Mouse (Mus musculus): ENCODE results near the gene Stum. TPM values are rescaled to one million over a fixed set of nuclear protein-coding genes. Genes with fewer than 3 reads are reported as not detected.
A peak's percentile ranks its signal among the peaks of the same experiment; 100 is the strongest.

The Stum gene
- total and polyA plus RNA-seq, 3 experiments, result 0.42 to 0.61 (median 0.51) TPM

GRCm38 (mm10) chr1:180406336-180407035 lies 76.8 kb downstream of the Stum start:
- H3K4me3 ChIP-seq (replicated peaks in 1 of 3; ENCODE audit: low read depth in 2 of 3, low read length in 2 of 3, poor library complexity in 1 of 3), result no peak overlapping the region
- H3K9ac ChIP-seq (ENCODE audit: insufficient read depth, low read depth), result 0 out of 2 replicates have a peak overlapping the region, but pooled peaks have one; percentile 5
- dilution Hi-C loops (cut with MboI; ENCODE audit: extremely low pct_ligation_motif_present, extremely low pct_unique_long_range_greater_than_20kb, low sequenced_read_pairs), result no loop called here
- in situ Hi-C loops (cut with MboI; ENCODE audit: low pct_ligation_motif_present, low pct_unique_long_range_greater_than_20kb, low sequenced_read_pairs), result loop anchor here (5.0 to 25.0 kb wide), 3 partner anchors 72 to 544 kb away; partner anchors contain the start of gene Itpkb
- H3K27ac ChIP-seq (ENCODE audit: insufficient read depth, low read depth), result no peak overlapping the region
- no peaks in the 10 kb centered on the region for H3K27me3 ChIP-seq (replicated peaks)
- H3K9me3 ChIP-seq (replicated peaks; ENCODE audit: low read length), result no peaks in the 10 kb centered on the region
- H3K4me2 ChIP-seq (ENCODE audit: insufficient read depth, low read depth, poor library complexity, severe bottlenecking), result peak overlapping the region; percentile 17; the same call in 1 of the 2 replicates
- peaks cover 0 to 3% of the 10 kb centered on the region in 2 experiments for H3K36me3 ChIP-seq (replicated peaks in 1 of 2; ENCODE audit: control insufficient read depth in 1 of 2, insufficient read depth in 1 of 2, low read length in 1 of 2)
- TF ChIP-seq ZC3H11A (IDR thresholded peaks at IDR 0.05; ENCODE audit: low read depth, low read length) (no peak), ZNF384 (IDR thresholded peaks at IDR 0.05; ENCODE audit: low read depth, low read length) (peak; percentile 28; the same call in 1 of the 2 replicates)
- H3K79me2 ChIP-seq (replicated peaks; ENCODE audit: control insufficient read depth, extremely low read depth, insufficient read depth, poor library complexity, severe bottlenecking), result 0 out of 2 replicates have a peak, but pooled peaks cover 3% of the 10 kb centered on the region
- DNase-seq (ENCODE audit: extremely low read depth), result no peak
- peaks cover 60 to 94% of the 10 kb centered on the region in 2 experiments for H3K4me1 ChIP-seq (ENCODE audit: control insufficient read depth in 1 of 2, insufficient read depth in 2 of 2)

GRCm38 (mm10) chr1:180405576-180406335 lies 77.5 kb downstream of the Stum start:
- no peak overlapping the region for H3K4me3 ChIP-seq (replicated peaks in 1 of 3; ENCODE audit: low read depth in 2 of 3, low read length in 2 of 3, poor library complexity in 1 of 3)
- peaks cover 60 to 94% of the 10 kb centered on the region in 2 experiments for H3K4me1 ChIP-seq (ENCODE audit: control insufficient read depth in 1 of 2, insufficient read depth in 2 of 2)
- H3K4me2 ChIP-seq (ENCODE audit: insufficient read depth, low read depth, poor library complexity, severe bottlenecking), result no peak overlapping the region
- no peaks in the 10 kb centered on the region for H3K9me3 ChIP-seq (replicated peaks; ENCODE audit: low read length)
- H3K79me2 ChIP-seq (replicated peaks; ENCODE audit: control insufficient read depth, extremely low read depth, insufficient read depth, poor library complexity, severe bottlenecking), result peaks cover 3% of the 10 kb centered on the region; the same call in 1 of the 2 replicates
- in situ Hi-C loops (cut with MboI; ENCODE audit: low pct_ligation_motif_present, low pct_unique_long_range_greater_than_20kb, low sequenced_read_pairs) (loop anchor here (5.0 to 25.0 kb wide), 3 partner anchors 71 to 543 kb away; partner anchors contain the start of gene Itpkb), dilution Hi-C loops (cut with MboI; ENCODE audit: extremely low pct_ligation_motif_present, extremely low pct_unique_long_range_greater_than_20kb, low sequenced_read_pairs) (no loop called here)
- no peak for DNase-seq (ENCODE audit: extremely low read depth)
- H3K27me3 ChIP-seq (replicated peaks), result no peaks in the 10 kb centered on the region
- H3K9ac ChIP-seq (ENCODE audit: insufficient read depth, low read depth), result no peak overlapping the region
- TF ChIP-seq PAX5 (IDR thresholded peaks at IDR 0.05; ENCODE audit: low read length) (no peak), NELFE (IDR thresholded peaks at IDR 0.05; ENCODE audit: low read depth, low read length) (no peak), EP300 (IDR thresholded peaks at IDR 0.05; ENCODE audit: low read length) (no peak), HCFC1 (IDR thresholded peaks at IDR 0.05; ENCODE audit: low read depth, low read length) (no peak), ZMIZ1 (IDR thresholded peaks at IDR 0.05; ENCODE audit: low read depth, low read length) (no peak), KAT2A (IDR thresholded peaks at IDR 0.05; ENCODE audit: insufficient replicate concordance, low read length) (no peak), SMC3 (IDR thresholded peaks at IDR 0.05; ENCODE audit: low read depth, low read length) (no peak), JUND (conservative IDR thresholded peaks at IDR 0.05; ENCODE audit: low read depth, low read length) (no peak), JUN (IDR thresholded peaks at IDR 0.05; ENCODE audit: insufficient read depth, low read depth, low read length) (no peak), MEF2A (IDR thresholded peaks at IDR 0.05; ENCODE audit: borderline replicate concordance, low read depth, low read length) (no peak), GABPA (IDR thresholded peaks at IDR 0.05; ENCODE audit: insufficient replicate concordance, low read depth, low read length) (no peak), ZNF384 (IDR thresholded peaks at IDR 0.05; ENCODE audit: low read depth, low read length) (no peak), RAD21 (IDR thresholded peaks at IDR 0.05; ENCODE audit: low read depth, low read length) (no peak), UBTF (IDR thresholded peaks at IDR 0.05; ENCODE audit: low read depth, low read length) (no peak), MAX (IDR thresholded peaks at IDR 0.05; ENCODE audit: low read length) (no peak), CTCF (conservative IDR thresholded peaks at IDR 0.05 in 1 of 2, IDR thresholded peaks at IDR 0.05 in 1 of 2; ENCODE audit: low read depth in 2 of 2, low read length in 2 of 2) (no peak)
- H3K27ac ChIP-seq (ENCODE audit: insufficient read depth, low read depth), result no peak overlapping the region
- H3K36me3 ChIP-seq (replicated peaks in 1 of 2; ENCODE audit: control insufficient read depth in 1 of 2, insufficient read depth in 1 of 2, low read length in 1 of 2), result no peaks in the 10 kb centered on the region

Data from CH12.LX (cell line).